ENCODE assay signal across 20 mouse cellular contexts in genomic region chr14:12820149-12820548, GRCm38 (mm10). TPM values are rescaled to one million over a fixed set of nuclear protein-coding genes. Genes with fewer than 3 reads are reported as not detected.
DNase-seq lines count a peak whose midpoint lies in the region; ATAC-seq and TF ChIP-seq lines count a peak whose summit lies in the region.
"Had no signal": no experiment of that assay in that cellular context is flagged by ENCODE, and none has a peak within 500 bp of the region (broad histone marks: within the 10 kb centered on the region; RNA-seq: fewer than 3 reads in every experiment).

No protein-coding gene starts in this region.

- no peaks in the 10 kb centered on the region for H3K79me2 ChIP-seq in heart, adult 2 months (replicated peaks; ENCODE audit: control insufficient read depth, insufficient read depth, low read length)

- TF ChIP-seq POLR2A in heart, adult 2 months (IDR thresholded peaks at IDR 0.05; ENCODE audit: insufficient read depth, low read depth, low read length): no peak

- ATAC-seq in heart, embryonic 14.5 days (ENCODE audit: insufficient number of reproducible peaks, insufficient read depth, low FRiP score, low read depth): no peak
- ATAC-seq in midbrain, embryonic 13.5 days: no peak
- ATAC-seq in midbrain, embryonic 14.5 days (ENCODE audit: low FRiP score, low TSS enrichment): no peak

- DNase-seq in heart, adult 2 months: no peak
- no peak for DNase-seq in midbrain, embryonic 10.5 days (ENCODE audit: low spot score)
- no peak for DNase-seq in midbrain, embryonic 14.5 days
- no peak for DNase-seq in retina, postnatal 1 day
- no peak for DNase-seq in frontal cortex, postnatal 14 days (ENCODE audit: low spot score in 2 of 2)
- DNase-seq: adrenal gland, adult 2 months; cerebellum, adult 11 months; cerebellum, postnatal 36 days; heart, postnatal 14 days; kidney, adult 11 months; kidney, postnatal 14 days; liver; lung, adult 18-20 months; lung, postnatal 4 days; right cerebral cortex, postnatal 25 days; thymus, postnatal 4 days had no signal

- no peak overlapping the region for H3K9ac ChIP-seq in heart, embryonic 14.5 days (ENCODE audit: low read length)
- no peak overlapping the region for H3K9ac ChIP-seq in heart, adult 2 months (ENCODE audit: low read depth, low read length)
- H3K9ac ChIP-seq in midbrain, embryonic 13.5 days (replicated peaks): 0 out of 2 replicates have a peak overlapping the region, but pooled peaks have one; percentile 36
- peak overlapping the region; percentile 98; the same call in 1 of the 2 replicates for H3K9ac ChIP-seq in midbrain, embryonic 14.5 days (replicated peaks; ENCODE audit: low read length)
- H3K9ac ChIP-seq: embryonic facial prominence, embryonic 12.5 days had no signal

- intact Hi-C loops in heart, adult 2 months (cut with DNase I): no loop called here

- H3K9me3 ChIP-seq in heart, embryonic 14.5 days (ENCODE audit: control insufficient read depth, low read length): no peaks in the 10 kb centered on the region
- H3K9me3 ChIP-seq in midbrain, embryonic 13.5 days: no peaks in the 10 kb centered on the region
- H3K9me3 ChIP-seq in midbrain, embryonic 10.5 days (replicated peaks): no peaks in the 10 kb centered on the region
- H3K9me3 ChIP-seq in midbrain, embryonic 14.5 days (ENCODE audit: control insufficient read depth, low read length): no peaks in the 10 kb centered on the region
- H3K9me3 ChIP-seq: embryonic facial prominence, embryonic 12.5 days had no signal

- WGBS in heart, embryonic 14.5 days: 15% methylated on average over 1 of the region's 1 CpGs
- 28% methylated on average over 1 of the region's 1 CpGs for WGBS in heart, adult 2 months
- 74% methylated on average over 1 of the region's 1 CpGs for WGBS in midbrain, embryonic 13.5 days
- 89% methylated on average over 1 of the region's 1 CpGs for WGBS in midbrain, embryonic 10.5 days
- WGBS in midbrain, embryonic 14.5 days: 64% methylated on average over 1 of the region's 1 CpGs

- H3K36me3 ChIP-seq in heart, embryonic 14.5 days (ENCODE audit: control insufficient read depth, insufficient read depth, low read length): no peaks in the 10 kb centered on the region
- H3K36me3 ChIP-seq in heart, adult 2 months (ENCODE audit: control insufficient read depth, insufficient read depth, low read length): no peaks in the 10 kb centered on the region
- no peaks in the 10 kb centered on the region for H3K36me3 ChIP-seq in midbrain, embryonic 13.5 days
- H3K36me3 ChIP-seq in midbrain, embryonic 10.5 days: no peaks in the 10 kb centered on the region
- H3K36me3 ChIP-seq in midbrain, embryonic 14.5 days (ENCODE audit: control insufficient read depth, insufficient read depth, low read length): no peaks in the 10 kb centered on the region
- H3K36me3 ChIP-seq: embryonic facial prominence, embryonic 12.5 days had no signal

- no peak for TF ChIP-seq CTCF in heart, adult 2 months (IDR thresholded peaks at IDR 0.05)

- peaks cover 14% of the 10 kb centered on the region for H3K27me3 ChIP-seq in heart, embryonic 14.5 days (ENCODE audit: control insufficient read depth, insufficient read depth, low read length)
- peaks cover 3% of the 10 kb centered on the region; the same call in 1 of the 2 replicates for H3K27me3 ChIP-seq in heart, adult 2 months (ENCODE audit: control insufficient read depth, insufficient read depth, low read length)
- no peaks in the 10 kb centered on the region for H3K27me3 ChIP-seq in midbrain, embryonic 13.5 days
- H3K27me3 ChIP-seq in midbrain, embryonic 10.5 days (ENCODE audit: low read depth, poor library complexity, severe bottlenecking): peaks cover 19% of the 10 kb centered on the region
- no peaks in the 10 kb centered on the region for H3K27me3 ChIP-seq in midbrain, embryonic 14.5 days (ENCODE audit: control insufficient read depth, insufficient read depth, low read length)

- no peak for TF ChIP-seq EP300 in heart, adult 2 months (IDR thresholded peaks at IDR 0.05; ENCODE audit: insufficient read depth, low read depth, low read length)

- no peak overlapping the region for H3K4me3 ChIP-seq in heart, embryonic 14.5 days (ENCODE audit: control insufficient read depth in 1 of 2, insufficient read depth in 1 of 2, low read depth in 1 of 2, low read length in 2 of 2)
- no peak overlapping the region for H3K4me3 ChIP-seq in heart, adult 2 months
- peak overlapping the region; percentile 87 for H3K4me3 ChIP-seq in midbrain, embryonic 13.5 days (replicated peaks)
- no peak overlapping the region for H3K4me3 ChIP-seq in midbrain, embryonic 10.5 days
- peak overlapping the region; percentile 91 for H3K4me3 ChIP-seq in midbrain, embryonic 14.5 days (replicated peaks; ENCODE audit: low read depth, low read length)
- H3K4me3 ChIP-seq: embryonic facial prominence, embryonic 12.5 days had no signal

- peaks cover 5 to 17% of the 10 kb centered on the region in 2 experiments; a peak in 3 of 4 replicates for H3K4me1 ChIP-seq in heart, embryonic 14.5 days (ENCODE audit: control insufficient read depth in 2 of 2, insufficient read depth in 2 of 2, low read length in 2 of 2)
- no peaks in the 10 kb centered on the region for H3K4me1 ChIP-seq in heart, adult 2 months (ENCODE audit: control insufficient read depth, insufficient read depth, low read length)
- H3K4me1 ChIP-seq in midbrain, embryonic 13.5 days (replicated peaks): peaks cover 29% of the 10 kb centered on the region
- H3K4me1 ChIP-seq in midbrain, embryonic 10.5 days: peaks cover 17% of the 10 kb centered on the region
- peaks cover 20% of the 10 kb centered on the region for H3K4me1 ChIP-seq in midbrain, embryonic 14.5 days (ENCODE audit: control insufficient read depth, insufficient read depth, low read length)
- H3K4me1 ChIP-seq: embryonic facial prominence, embryonic 12.5 days had no signal

- peak overlapping the region; percentile 96 for H3K4me2 ChIP-seq in heart, embryonic 14.5 days (ENCODE audit: low read length)
- H3K4me2 ChIP-seq in midbrain, embryonic 13.5 days (replicated peaks): peak overlapping the region; percentile 69
- H3K4me2 ChIP-seq in midbrain, embryonic 14.5 days (ENCODE audit: low read length): peak overlapping the region; percentile 71
- H3K4me2 ChIP-seq: embryonic facial prominence, embryonic 12.5 days had no signal

- peak overlapping the region in 1 of 2 experiments; percentile 51; a peak in 1 of 4 replicates for H3K27ac ChIP-seq in heart, embryonic 14.5 days (replicated peaks in 1 of 2; ENCODE audit: control insufficient read depth in 1 of 2, insufficient read depth in 1 of 2, low read depth in 2 of 2, low read length in 2 of 2)
- no peak overlapping the region for H3K27ac ChIP-seq in heart, adult 2 months
- H3K27ac ChIP-seq in midbrain, embryonic 13.5 days: no peak overlapping the region
- no peak overlapping the region for H3K27ac ChIP-seq in midbrain, embryonic 10.5 days (replicated peaks)
- no peak overlapping the region for H3K27ac ChIP-seq in midbrain, embryonic 14.5 days (replicated peaks; ENCODE audit: low read depth, low read length)
- H3K27ac ChIP-seq: embryonic facial prominence, embryonic 12.5 days had no signal

RNA-seq across cellular contexts. Expression of gene Cadps, which starts 2.7 kb away (rescaled TPM):
- polyA plus RNA-seq in heart, embryonic 14.5 days (2014; fragmentation: Nextera tagmentation; extraction: Ambion mirVana): 0.85 and 1.5 TPM in 2 replicates
- under 1 TPM in 1 of 2 experiments, not detected in 1; 0.09 TPM for total RNA-seq in heart, adult 2 months (2021)
- 0.16 and 0.23 TPM in 2 replicates for polyA plus RNA-seq in heart, adult 2 months (2012; rRNA removed)
- polyA plus RNA-seq in midbrain, embryonic 13.5 days (2015; fragmentation: Nextera tagmentation; extraction: Ambion mirVana): 24.2 and 28.5 TPM in 2 replicates
- polyA plus RNA-seq in midbrain, embryonic 10.5 days (2016; fragmentation: Nextera tagmentation; extraction: Ambion mirVana): 4.3 and 5.9 TPM in 2 replicates
- 56.3 and 59.7 TPM in 2 replicates for polyA plus RNA-seq in midbrain, embryonic 14.5 days (2014; fragmentation: Nextera tagmentation; extraction: Ambion mirVana)
- polyA plus RNA-seq: C2C12 had no signal

Comparison
In these comparisons a context has a peak if more than half of its experiments do, and no peak if none do; other contexts are left out.
1. H3K4me3 ChIP-seq: peak in midbrain, embryonic 13.5 days (single experiment) and midbrain, embryonic 14.5 days (single experiment); none in heart, embryonic 14.5 days (0 of 2), heart, adult 2 months (single experiment) and midbrain, embryonic 10.5 days (single experiment).
2. H3K9ac ChIP-seq: peak in midbrain, embryonic 13.5 days (single experiment) and midbrain, embryonic 14.5 days (single experiment); none in heart, embryonic 14.5 days (single experiment) and heart, adult 2 months (single experiment).
3. Peak in every context shown above with its lines, with median percentiles within 50 percentile points of each other: H3K4me2 ChIP-seq.